Mouse (Mus musculus) ES-E14 (cell line): ENCODE data around the gene Hprt. TPM values are rescaled to one million over a fixed set of nuclear protein-coding genes. Genes with fewer than 3 reads are reported as not detected.
A peak's percentile ranks its signal among the peaks of the same experiment; 100 is the strongest.

Experiments
- DNase-seq: peaks from one replicate; pipeline ENCODE4 v3.0.0-alpha.2; 2013; ENCODE audit warnings: low read depth, low spot score
- H3K27ac ChIP-seq: 2 replicates; pipeline ENCODE4 v1.5.1; 2012; ENCODE audit warnings: low read depth, mild to moderate bottlenecking, low read length, moderate library complexity, mixed read lengths; ENCODE audit not compliant: poor library complexity, insufficient read depth, severe bottlenecking
- H3K36me3 ChIP-seq: 2 replicates; pipeline ENCODE4 v1.6.1; 2012; ENCODE audit warnings: mild to moderate bottlenecking, low read length, moderate library complexity, mixed read lengths; ENCODE audit not compliant: control insufficient read depth, poor library complexity, insufficient read depth, severe bottlenecking
- H3K4me1 ChIP-seq, 2 experiments: fragments of 150-350 bp in 1 of 2; sonication (generic) in 1 of 2; 2 replicates each; pipeline ENCODE4 v1.6.1; 2012; ENCODE audit warnings: low read length in 2 of 2, mild to moderate bottlenecking in 1 of 2, mixed read lengths in 1 of 2; ENCODE audit not compliant: control insufficient read depth in 2 of 2, insufficient read depth in 2 of 2, poor library complexity in 1 of 2
- H3K4me3 ChIP-seq, 2 experiments: fragments of 150-350 bp in 1 of 2; sonication (generic) in 1 of 2; 2 replicates each; pipeline ENCODE4 v1.5.1; 2012; ENCODE audit warnings: low read length in 2 of 2, low read depth in 1 of 2, mild to moderate bottlenecking in 1 of 2, mixed read lengths in 1 of 2; ENCODE audit not compliant: insufficient read depth in 1 of 2, poor library complexity in 1 of 2, severe bottlenecking in 1 of 2
- H3K9ac ChIP-seq: 2 replicates; pipeline ENCODE4 v1.6.1; 2012; ENCODE audit warnings: low read depth, mild to moderate bottlenecking, low read length, mixed read lengths; ENCODE audit not compliant: poor library complexity, insufficient read depth, severe bottlenecking
- H3K9me3 ChIP-seq: fragments of 150-350 bp; sonication (generic); 2 replicates; pipeline ENCODE4 v1.6.1; 2012; ENCODE audit warnings: low read depth, mild to moderate bottlenecking, low read length; ENCODE audit not compliant: control insufficient read depth, insufficient read depth
- CHD2 ChIP-seq: IDR thresholded peaks from 2 replicates; pipeline ENCODE4 v1.6.1; 2014; ENCODE audit warnings: mild to moderate bottlenecking, low read depth, low read length, inconsistent platforms
- HCFC1 ChIP-seq: IDR thresholded peaks from 2 replicates; pipeline ENCODE4 v1.6.1; 2012; ENCODE audit warnings: low read length, inconsistent platforms, borderline replicate concordance; ENCODE audit not compliant: insufficient read depth
- MAFK ChIP-seq: IDR thresholded peaks from 2 replicates; pipeline ENCODE4 v1.6.1; 2014; ENCODE audit warnings: mild to moderate bottlenecking, low read depth, low read length, inconsistent platforms; ENCODE audit not compliant: insufficient read depth
- ZC3H11A ChIP-seq: IDR thresholded peaks from 2 replicates; pipeline ENCODE4 v1.6.1; 2012; ENCODE audit warnings: low read depth, mild to moderate bottlenecking, inconsistent platforms, low read length, borderline replicate concordance
- ZNF384 ChIP-seq: IDR thresholded peaks from 2 replicates; pipeline ENCODE4 v1.6.1; 2012; ENCODE audit warnings: low read depth, low read length, inconsistent platforms
- in situ Hi-C, 2 experiments: fragments of 600-800 bp; cut with MboI; formaldehyde crosslinking; loops; one replicate each; pipeline ENCODE4 v1.15.1; 2025; ENCODE audit warnings: low sequenced_read_pairs in 2 of 2, inconsistent platforms in 1 of 2; ENCODE audit not compliant: unreplicated experiment in 2 of 2
- total RNA-seq: library from RNA; depleted of rRNA; stranded (reverse); fragments of 300-350 nt; gene quantifications from 2 replicates; pipeline ENCODE4 v1.2.3, GENCODE M21; 2012; rRNA removed

Gene Hprt
- total RNA-seq, 1 experiment, result 1.6 TPM

DNA sequence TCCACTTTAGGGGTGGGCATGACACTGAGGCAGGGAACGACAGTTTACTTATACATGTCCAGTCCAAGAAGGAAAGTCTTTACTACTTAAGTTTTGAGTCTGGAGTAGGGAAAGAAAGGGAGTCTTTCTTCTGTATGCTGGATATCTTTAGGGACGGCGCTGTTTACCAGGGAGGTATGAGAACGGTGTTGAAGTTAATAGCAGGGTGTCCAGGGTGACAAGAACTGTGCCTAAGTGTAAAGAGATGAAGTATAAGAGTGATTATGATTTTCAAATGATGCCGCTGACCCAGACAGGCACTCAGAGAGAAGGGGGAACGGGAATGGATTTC lies 69.8 kb downstream of the Hprt start:
- Histone ChIP-seq H3K27ac (no peak overlapping the region), H3K4me3 (no peak overlapping the region; a peak in 1 of 4 replicates), H3K9ac (no peak overlapping the region), H3K36me3 (no peaks in the 10 kb centered on the region), H3K4me1 (peaks cover 0 to 2% of the 10 kb centered on the region in 2 experiments; a peak in 1 of 4 replicates), H3K9me3 (no peaks in the 10 kb centered on the region)
- DNase-seq, result no peak
- no peak for TF ChIP-seq MAFK
- no peak for TF ChIP-seq HCFC1
- no peak for TF ChIP-seq ZNF384
- TF ChIP-seq CHD2, result no peak
- no peak for TF ChIP-seq ZC3H11A
- in situ Hi-C loops, result no loop called here

DNA sequence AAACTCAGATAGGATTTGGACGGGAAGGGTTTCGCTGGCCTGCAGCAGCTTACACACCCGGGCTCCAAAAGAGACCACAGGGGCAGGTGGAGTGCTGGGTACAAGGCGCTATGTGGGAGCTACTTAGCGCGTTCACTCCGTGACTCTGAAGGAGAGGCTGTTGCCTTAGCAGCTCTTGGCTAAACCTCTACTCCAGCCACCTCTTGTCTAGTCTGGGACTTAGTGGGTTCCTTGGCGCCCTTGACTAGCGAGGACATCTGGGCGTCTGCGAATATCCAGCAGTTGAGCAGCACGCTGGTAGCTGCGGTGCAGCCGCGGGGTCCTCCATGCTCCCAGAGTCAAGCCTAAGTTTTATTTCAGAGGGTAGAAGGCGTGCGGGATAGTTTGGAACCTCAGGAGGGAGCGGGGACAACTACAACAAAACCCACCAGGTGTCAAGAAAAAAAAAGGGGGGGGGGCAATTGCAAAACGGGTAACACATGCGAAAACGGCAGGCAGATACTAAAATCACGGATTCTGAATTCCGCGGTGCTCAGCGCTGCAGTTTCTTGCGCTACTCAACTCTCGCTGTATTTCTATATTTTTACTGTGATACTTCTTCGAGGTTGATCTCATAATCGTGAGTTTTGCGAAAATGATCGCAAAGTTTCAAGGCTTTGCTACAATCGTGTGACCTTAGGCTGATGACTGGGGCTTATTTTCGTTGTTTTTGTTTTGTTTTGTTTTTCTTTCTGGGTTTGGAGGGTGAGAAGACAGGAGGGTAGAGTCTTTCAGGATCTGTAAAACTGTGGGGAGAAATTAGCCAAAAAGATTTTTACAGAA lies 70.7 kb downstream of the Hprt start:
- Histone ChIP-seq H3K27ac (no peak overlapping the region), H3K36me3 (no peaks in the 10 kb centered on the region), H3K4me1 (0 out of 4 replicates have a peak, but pooled peaks cover 0 to 2% of the 10 kb centered on the region in 2 experiments), H3K9me3 (no peaks in the 10 kb centered on the region), H3K9ac (no peak overlapping the region), H3K4me3 (peak overlapping the region in 1 of 2 experiments; percentile 9; a peak in 1 of 4 replicates)
- in situ Hi-C loops, result no loop called here
- DNase-seq, result no peak
- TF ChIP-seq CHD2 (no peak), ZC3H11A (no peak), HCFC1 (no peak), MAFK (no peak), ZNF384 (no peak)

DNA sequence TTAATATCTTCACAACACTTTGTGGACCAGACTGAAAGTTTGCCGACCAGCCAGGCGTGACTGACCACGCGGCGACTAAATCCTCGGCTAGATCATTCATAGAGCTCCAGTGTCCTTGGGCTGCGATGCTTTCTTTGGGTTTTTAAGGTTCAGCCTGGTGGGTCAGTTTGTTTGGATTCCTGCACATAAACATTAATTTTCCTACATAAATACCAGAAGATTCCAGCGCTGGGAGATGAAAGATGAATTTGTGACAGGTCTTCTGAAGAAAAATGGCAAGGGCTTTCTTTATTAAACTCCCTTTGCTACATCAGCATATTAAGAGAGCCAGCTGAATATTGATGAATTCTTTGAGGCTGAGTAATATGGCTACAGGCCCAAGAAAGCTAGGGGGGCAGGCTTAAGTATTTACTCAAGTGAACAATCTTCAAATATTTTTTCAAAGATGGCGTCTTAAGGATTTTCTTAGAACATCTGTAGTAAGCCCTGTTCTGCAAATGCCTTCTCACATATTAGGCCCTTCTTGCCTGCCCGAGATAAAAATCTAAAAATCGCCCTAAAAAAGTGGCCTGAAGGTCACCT lies 71.6 kb downstream of the Hprt start:
- H3K27ac ChIP-seq, result no peak overlapping the region
- no peak for TF ChIP-seq ZC3H11A
- TF ChIP-seq ZNF384, result no peak
- no peak for TF ChIP-seq CHD2
- no peak for TF ChIP-seq MAFK
- TF ChIP-seq HCFC1, result no peak
- H3K9ac ChIP-seq, result no peak overlapping the region
- H3K4me1 ChIP-seq, result 0 out of 4 replicates have a peak, but pooled peaks cover 0 to 2% of the 10 kb centered on the region in 2 experiments
- H3K36me3 ChIP-seq, result no peaks in the 10 kb centered on the region
- in situ Hi-C loops, result no loop called here
- DNase-seq, result no peak
- no peaks in the 10 kb centered on the region for H3K9me3 ChIP-seq
- H3K4me3 ChIP-seq, result no peak overlapping the region

DNA sequence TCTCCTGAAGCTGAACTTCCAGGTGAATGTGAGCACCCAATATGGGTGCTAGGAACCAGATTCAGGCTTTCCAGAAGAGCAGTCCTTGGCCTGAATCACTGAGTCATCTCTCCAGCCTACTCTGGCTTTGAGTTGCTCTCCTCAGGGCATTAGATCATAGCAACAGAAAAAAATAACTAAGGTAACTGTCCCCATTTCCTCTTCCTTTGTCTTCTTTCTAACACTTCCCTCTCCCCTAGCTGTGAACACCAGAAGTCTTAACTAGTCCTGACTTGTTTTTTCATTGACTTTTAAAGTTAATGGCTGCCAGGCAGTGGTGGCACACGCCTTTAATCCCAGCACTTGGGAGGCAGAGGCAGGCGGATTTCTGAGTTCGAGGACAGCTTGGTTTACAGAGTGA lies 76.5 kb downstream of the Hprt start:
- in situ Hi-C loops, result no loop called here
- no peaks in the 10 kb centered on the region for H3K9me3 ChIP-seq
- no peaks in the 10 kb centered on the region for H3K36me3 ChIP-seq
- no peak overlapping the region for H3K4me3 ChIP-seq
- H3K9ac ChIP-seq, result no peak overlapping the region
- TF ChIP-seq HCFC1, result no peak
- TF ChIP-seq ZNF384, result no peak
- TF ChIP-seq CHD2, result no peak
- no peak for TF ChIP-seq MAFK
- no peak for TF ChIP-seq ZC3H11A
- no peak overlapping the region for H3K27ac ChIP-seq
- no peaks in the 10 kb centered on the region for H3K4me1 ChIP-seq
- DNase-seq, result no peak

Other genes with a start within 250 kb of the Hprt start
- 3.4 and 4.3 TPM in 2 replicates for gene Ccdc160, start 196.9 kb upstream of the Hprt start, total RNA-seq
- 11.3 and 14.3 TPM in 2 replicates for gene Phf6, start 75.9 kb upstream of the Hprt start, total RNA-seq